Mouse (Mus musculus): Measurements from ENCODE around the gene Cfap36.
A peak's percentile ranks its signal among the peaks of the same experiment; 100 is the strongest.

The Cfap36 gene

GRCm38 (mm10) chr11:29180657-29181056 is 66.6 kb downstream of the Cfap36 start:
- peak; percentile 5 to 25 for DNase-seq (ENCODE audit: low spot score in 2 of 2)

DNA sequence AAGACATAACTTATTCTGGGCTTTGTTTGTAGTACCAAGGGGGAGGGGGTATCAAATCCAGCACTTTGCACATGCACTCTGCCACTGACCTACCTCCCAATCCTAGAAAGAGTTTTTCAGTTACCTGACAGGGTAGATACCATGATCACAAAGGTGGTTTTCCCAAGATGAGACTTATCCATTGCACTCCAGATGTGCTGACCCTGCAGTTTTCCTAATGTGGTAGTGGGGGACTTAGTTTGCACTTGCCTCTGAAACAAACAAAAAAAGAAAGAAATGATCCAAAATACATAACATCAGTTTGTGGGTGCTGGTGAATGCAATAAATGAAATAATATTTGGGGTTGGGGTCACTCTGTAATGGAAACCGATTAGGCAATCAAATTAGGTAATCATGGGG is 67.9 kb downstream of the Cfap36 start:
- no peak for DNase-seq (ENCODE audit: low spot score in 2 of 2)

DNA sequence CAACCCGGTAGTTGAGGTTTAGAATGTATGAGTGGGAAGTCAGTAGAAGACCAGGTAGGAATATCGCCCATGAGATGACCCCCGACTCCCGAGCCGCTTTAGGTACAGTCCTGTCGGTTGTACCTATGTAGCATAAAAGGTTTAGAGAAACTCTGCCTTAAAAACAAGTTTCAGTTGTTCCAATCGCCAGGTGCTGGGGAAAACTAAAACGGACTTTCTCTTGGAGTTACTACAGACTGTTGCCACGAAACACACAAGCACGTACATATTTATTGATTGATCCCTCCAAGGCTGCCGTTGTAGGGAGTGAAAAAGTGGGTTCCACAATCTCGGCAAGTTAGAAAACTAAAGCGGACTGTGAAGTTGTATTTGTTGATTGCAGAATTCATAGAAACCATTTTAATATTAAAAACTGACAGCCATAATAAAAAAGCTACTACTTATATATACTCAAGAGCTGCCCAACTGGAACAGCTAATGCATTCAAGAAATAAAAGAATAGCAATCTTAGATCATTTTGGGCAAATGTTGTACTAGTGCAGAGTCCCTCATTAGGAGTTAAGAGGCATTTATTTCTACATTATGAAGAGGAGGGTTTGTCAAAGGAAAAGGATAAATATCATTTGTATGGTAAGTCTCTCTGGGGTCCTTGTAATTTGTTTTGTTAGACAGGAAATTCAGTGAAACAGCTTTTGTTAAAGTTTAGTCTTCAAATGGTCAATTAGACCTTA is 73.3 kb downstream of the Cfap36 start:
- DNase-seq (ENCODE audit: low spot score in 2 of 2), result no peak

DNA sequence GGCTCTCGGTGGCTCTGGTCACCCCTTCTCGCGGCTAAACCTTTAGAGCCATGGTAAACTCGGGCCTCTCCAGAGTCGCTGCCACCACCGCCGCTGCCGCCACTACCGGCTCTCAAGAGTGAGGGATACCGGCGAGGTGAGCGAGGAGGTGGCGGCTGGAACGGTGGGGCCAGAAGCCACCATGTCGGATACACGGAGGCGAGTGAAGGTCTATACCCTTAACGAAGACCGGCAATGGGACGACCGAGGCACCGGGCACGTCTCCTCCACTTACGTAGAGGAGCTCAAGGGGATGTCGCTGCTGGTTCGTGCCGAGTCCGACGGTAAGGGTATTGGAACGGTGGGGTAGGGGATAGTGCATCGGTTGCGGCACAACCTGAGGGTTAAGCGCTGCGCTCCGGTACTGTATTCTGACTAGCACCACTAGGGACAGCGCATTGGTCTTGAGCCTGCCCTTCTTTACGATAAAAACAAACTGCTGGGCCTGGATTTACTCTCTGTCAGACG is 74.0 kb downstream of the Cfap36 start:
- peak in 1 of 2 experiments; percentile 35 for DNase-seq (ENCODE audit: low spot score in 2 of 2)

GRCm38 (mm10) chr11:29172563-29173124 is 74.6 kb downstream of the Cfap36 start, which contains the start of gene Ppp4r3b:
Ppp4r3b (plus strand) TSS chr11:29172890.
- peak; percentile 98 to 99 for DNase-seq (ENCODE audit: low spot score in 2 of 2)

GRCm38 (mm10) chr11:29171959-29172391 is 75.2 kb downstream of the Cfap36 start:
- peak; percentile 61 to 67 for DNase-seq (ENCODE audit: low spot score in 2 of 2)

Data from frontal cortex, postnatal 36 days (tissue).